Mouse (Mus musculus) heart, embryonic 11.5 days (tissue): ENCODE measurements at regions not wholly inside any gene's neighbourhood (a gene's known extent, or its start where the extent isn't known, plus 50 kb on each side); places are given as distances from the start of the nearest gene placed in this dataset.

Experiments
- ATAC-seq: fragments of 200-750 bp; cut with Nextera tagmentation; replicated peaks from 2 replicates; pipeline ENCODE4 v1.8.0; 2017; ENCODE audit warnings: moderate library complexity; ENCODE audit not compliant: insufficient number of reproducible peaks, low FRiP score, low TSS enrichment
- H3K27ac ChIP-seq: fragments of 300-500 bp; sonication (generic); 2 replicates; pipeline ENCODE4 v1.5.1; 2014; ENCODE audit warnings: mild to moderate bottlenecking, low read depth, low read length
- H3K27me3 ChIP-seq: fragments of 300-500 bp; sonication (generic); 2 replicates; pipeline ENCODE4 v1.6.1; 2014; ENCODE audit warnings: mild to moderate bottlenecking, low read length, mixed read lengths; ENCODE audit not compliant: control insufficient read depth, insufficient read depth
- H3K36me3 ChIP-seq: fragments of 300-500 bp; sonication (generic); 2 replicates; pipeline ENCODE4 v1.6.1; 2014; ENCODE audit warnings: mild to moderate bottlenecking, low read length, moderate library complexity, mixed read lengths; ENCODE audit not compliant: control insufficient read depth, insufficient read depth
- H3K4me1 ChIP-seq: fragments of 300-500 bp; sonication (generic); 2 replicates; pipeline ENCODE4 v1.6.1; 2014; ENCODE audit warnings: low read length; ENCODE audit not compliant: control insufficient read depth, insufficient read depth
- H3K4me2 ChIP-seq: fragments of 300-500 bp; sonication (generic); 2 replicates; pipeline ENCODE4 v1.6.1; 2014; ENCODE audit warnings: mild to moderate bottlenecking, moderate library complexity
- H3K4me3 ChIP-seq: fragments of 300-500 bp; sonication (generic); 2 replicates; pipeline ENCODE4 v1.5.1; 2014; ENCODE audit warnings: low read depth, low read length
- H3K9ac ChIP-seq: fragments of 300-500 bp; sonication (generic); 2 replicates; pipeline ENCODE4 v1.6.1; 2014; ENCODE audit warnings: mild to moderate bottlenecking, low read depth, low read length, moderate library complexity
- H3K9me3 ChIP-seq: fragments of 300-500 bp; sonication (generic); replicated peaks from 2 replicates; pipeline ENCODE4 v1.6.1; 2016; ENCODE audit warnings: low read length; ENCODE audit not compliant: control insufficient read depth
- WGBS: fragments of 180-500 bp; shearing (Covaris S2); extraction: QIAGEN DNeasy Blood & Tissue Kit; methylation state at CpG from one replicate; pipeline ENCODE4 v1.1.7; 2014; ENCODE audit not compliant: insufficient replicate concordance; 5-methylcytosine and 5-hydroxymethylcytosine counted together

DNA sequence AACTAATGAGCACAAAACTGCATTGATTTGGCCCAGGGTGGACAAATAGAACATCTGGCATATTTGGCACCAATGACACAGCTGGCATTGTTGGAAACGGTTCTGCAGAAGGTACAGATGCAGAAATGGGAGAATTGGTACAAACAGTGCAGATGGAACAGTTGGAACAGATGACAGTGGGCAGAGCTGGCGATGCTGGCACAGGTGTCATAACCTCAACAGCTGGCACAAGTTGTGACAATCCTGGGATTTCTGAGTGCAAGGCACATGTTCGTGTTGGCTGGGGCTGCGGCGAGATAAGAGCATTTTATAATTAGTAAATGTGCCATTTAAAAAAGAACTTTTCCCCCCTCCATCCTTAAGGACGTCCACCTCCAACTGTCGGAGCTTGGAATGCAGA is 77.8 kb upstream of the Zbtb18 start:
- no peak overlapping the region for H3K27ac ChIP-seq
- 76% methylated on average over 7 of the region's 7 CpGs for WGBS
- H3K4me1 ChIP-seq, result no peaks in the 10 kb centered on the region
- no peaks in the 10 kb centered on the region for H3K36me3 ChIP-seq
- no peak overlapping the region for H3K9ac ChIP-seq
- no peaks in the 10 kb centered on the region for H3K9me3 ChIP-seq
- ATAC-seq, result no peak
- no peaks in the 10 kb centered on the region for H3K27me3 ChIP-seq
- no peak overlapping the region for H3K4me3 ChIP-seq
- no peak overlapping the region for H3K4me2 ChIP-seq

DNA sequence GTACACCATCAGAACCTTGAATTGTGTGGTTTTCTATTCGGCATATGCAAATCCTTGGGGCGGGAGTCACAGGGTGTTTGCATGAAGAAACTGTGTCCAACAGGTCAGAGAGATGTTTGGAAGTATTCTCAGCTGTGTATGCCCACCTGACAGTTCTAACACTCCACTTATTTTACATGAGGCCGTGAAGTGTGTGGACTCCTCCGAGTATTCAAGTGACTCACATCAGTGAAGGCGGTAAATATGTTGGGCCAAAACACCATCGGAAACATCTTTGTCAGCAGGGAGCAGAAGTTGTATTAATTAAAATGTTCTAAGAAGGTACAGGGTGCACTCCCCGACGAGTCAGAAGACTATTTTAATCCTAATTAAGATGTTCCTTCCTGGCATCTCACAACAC is 79.8 kb upstream of the Zbtb18 start:
- WGBS, result 88% methylated on average over 8 of the region's 8 CpGs
- no peaks in the 10 kb centered on the region for H3K36me3 ChIP-seq
- H3K9me3 ChIP-seq, result no peaks in the 10 kb centered on the region
- no peak overlapping the region for H3K9ac ChIP-seq
- no peak for ATAC-seq
- no peak overlapping the region for H3K4me3 ChIP-seq
- H3K4me2 ChIP-seq, result no peak overlapping the region
- no peaks in the 10 kb centered on the region for H3K27me3 ChIP-seq
- no peak overlapping the region for H3K27ac ChIP-seq
- no peaks in the 10 kb centered on the region for H3K4me1 ChIP-seq

DNA sequence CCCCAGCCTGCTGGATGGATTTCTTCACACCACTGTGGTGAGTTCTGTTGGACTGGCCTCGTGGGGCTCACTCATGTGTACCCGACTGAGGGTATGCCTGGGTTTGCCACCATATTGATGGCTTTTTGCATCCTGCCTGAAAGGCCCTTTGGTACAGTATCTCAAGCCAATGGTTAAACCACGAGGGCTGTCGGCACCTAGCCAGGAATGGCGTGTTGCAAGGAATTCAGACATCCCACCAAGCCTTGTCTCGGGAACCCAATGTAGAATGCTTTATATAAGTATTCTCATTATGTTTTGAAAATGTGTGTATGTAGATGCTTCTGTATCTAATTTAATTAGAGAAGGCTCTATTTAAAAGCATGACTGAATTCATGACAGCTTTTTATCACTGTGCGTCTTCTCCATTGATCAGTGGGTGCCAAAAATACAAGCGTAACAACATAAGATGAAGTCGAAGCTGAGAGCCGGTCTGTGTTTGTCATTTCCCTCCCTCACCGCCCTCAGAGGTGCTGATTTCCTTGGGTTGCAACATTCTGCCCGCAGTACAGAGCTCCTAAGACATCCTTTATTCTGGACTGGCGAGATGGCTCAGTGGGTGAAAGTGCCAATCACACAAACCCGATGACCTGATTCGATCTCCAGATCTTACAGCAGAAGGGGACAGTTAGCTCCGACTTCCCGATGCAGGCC is 90.5 kb upstream of the Akt3 start:
- ATAC-seq, result no peak
- no peaks in the 10 kb centered on the region for H3K36me3 ChIP-seq
- 85% methylated on average over 17 of the region's 17 CpGs for WGBS

DNA sequence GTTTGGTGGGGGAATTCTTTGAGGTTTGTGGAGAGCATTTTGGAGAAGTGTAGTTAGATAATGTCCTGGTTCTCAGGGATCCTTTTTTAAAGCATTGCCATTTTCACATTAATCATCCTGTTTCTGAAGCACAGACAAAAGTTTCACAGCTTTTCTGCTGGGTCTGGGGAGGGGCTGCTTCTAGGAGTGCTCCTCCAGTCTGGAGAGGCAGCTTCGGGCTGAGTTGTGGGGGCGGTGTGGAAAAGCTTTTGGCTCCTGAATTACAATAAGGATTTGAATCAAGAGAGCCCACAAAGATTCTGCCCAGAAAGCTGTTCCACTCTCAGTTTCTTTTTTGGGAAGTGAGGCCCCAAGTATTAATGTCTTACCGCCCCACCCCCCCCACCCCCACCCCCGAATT is 89.2 kb upstream of the Akt3 start:
- no peaks in the 10 kb centered on the region for H3K9me3 ChIP-seq
- H3K27ac ChIP-seq, result no peak overlapping the region
- no peak overlapping the region for H3K4me3 ChIP-seq
- H3K36me3 ChIP-seq, result no peaks in the 10 kb centered on the region
- H3K9ac ChIP-seq, result no peak overlapping the region
- 43% methylated on average over 4 of the region's 4 CpGs for WGBS
- no peak for ATAC-seq
- H3K4me1 ChIP-seq, result no peaks in the 10 kb centered on the region
- H3K27me3 ChIP-seq, result no peaks in the 10 kb centered on the region
- H3K4me2 ChIP-seq, result no peak overlapping the region

More for the DNA sequence above, 90.5 kb upstream of the Akt3 start:
- H3K4me1 ChIP-seq, result no peaks in the 10 kb centered on the region
- no peak overlapping the region for H3K4me3 ChIP-seq
- no peaks in the 10 kb centered on the region for H3K9me3 ChIP-seq
- no peak overlapping the region for H3K9ac ChIP-seq
- H3K4me2 ChIP-seq, result no peak overlapping the region
- H3K27ac ChIP-seq, result no peak overlapping the region
- no peaks in the 10 kb centered on the region for H3K27me3 ChIP-seq

DNA sequence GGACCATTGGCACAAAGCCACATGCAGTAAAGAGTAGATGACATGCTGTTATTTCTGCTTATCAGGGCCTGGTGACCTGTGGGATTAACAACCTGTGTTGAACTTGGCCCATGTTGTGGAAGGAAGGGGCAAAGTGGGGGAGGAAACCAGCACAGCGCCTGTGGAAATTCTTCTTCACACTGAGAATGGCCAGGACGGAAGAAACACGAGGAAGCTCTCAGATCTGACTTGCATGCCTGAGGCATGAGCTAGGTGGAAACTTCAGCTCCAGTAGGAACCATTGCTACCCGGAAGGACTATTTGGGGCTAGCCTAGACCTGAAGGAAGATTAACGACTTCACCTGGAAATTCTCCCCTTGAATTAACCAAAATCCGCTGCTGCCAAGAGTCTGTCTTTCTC is 88.5 kb upstream of the Akt3 start:
- no peak overlapping the region for H3K9ac ChIP-seq
- H3K27me3 ChIP-seq, result no peaks in the 10 kb centered on the region
- 41% methylated on average over 6 of the region's 6 CpGs for WGBS
- ATAC-seq, result peak; percentile 39; the same call in 1 of the 2 replicates
- no peaks in the 10 kb centered on the region for H3K9me3 ChIP-seq
- H3K4me1 ChIP-seq, result no peaks in the 10 kb centered on the region
- no peak overlapping the region for H3K4me3 ChIP-seq
- no peak overlapping the region for H3K27ac ChIP-seq
- H3K4me2 ChIP-seq, result no peak overlapping the region
- no peaks in the 10 kb centered on the region for H3K36me3 ChIP-seq

DNA sequence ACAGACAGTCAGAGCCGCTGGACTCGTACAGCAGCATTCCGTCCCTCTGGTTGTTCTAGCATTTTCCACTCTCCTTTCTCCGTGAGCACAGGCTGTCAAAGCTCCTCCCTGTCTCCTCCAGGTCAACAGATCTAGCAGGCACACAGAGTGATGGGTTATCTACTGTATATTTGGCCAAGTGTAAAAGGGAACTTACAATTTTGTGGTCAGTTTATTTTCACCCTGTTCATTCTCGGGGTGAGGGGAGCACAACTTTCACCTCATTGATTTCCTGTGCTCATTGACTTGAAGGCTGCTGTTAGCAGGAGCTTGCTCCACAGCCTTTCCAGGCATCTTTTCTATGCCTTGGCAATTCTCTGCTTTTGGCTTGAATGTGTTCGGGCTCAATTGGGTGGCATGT is 87.5 kb upstream of the Akt3 start:
- Histone ChIP-seq H3K4me1 (no peaks in the 10 kb centered on the region), H3K27ac (no peak overlapping the region), H3K9ac (no peak overlapping the region), H3K4me2 (no peak overlapping the region), H3K27me3 (no peaks in the 10 kb centered on the region), H3K9me3 (no peaks in the 10 kb centered on the region), H3K4me3 (no peak overlapping the region), H3K36me3 (no peaks in the 10 kb centered on the region)
- no peak for ATAC-seq
- WGBS, result 72% methylated on average over 6 of the region's 6 CpGs

DNA sequence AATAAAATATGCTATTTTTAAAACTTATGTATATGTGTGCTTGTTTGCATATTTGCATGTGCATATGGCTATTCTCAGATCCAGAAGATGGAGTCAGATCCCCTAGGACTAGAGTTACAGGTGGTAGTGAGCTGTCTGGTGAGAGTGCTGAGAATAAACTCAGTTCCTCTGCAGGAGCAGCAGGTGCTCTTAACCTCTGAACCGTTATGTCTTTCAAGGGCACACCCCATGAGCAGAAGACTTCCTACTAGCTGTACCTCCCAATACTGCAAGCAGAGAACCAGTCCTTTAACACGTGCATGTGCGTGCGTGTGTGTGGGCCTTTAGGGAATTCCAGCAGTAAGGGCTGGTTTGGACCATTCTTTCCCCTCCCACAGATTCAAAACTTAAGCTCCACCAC is 85.9 kb upstream of the Akt3 start:
- Histone ChIP-seq H3K27ac (no peak overlapping the region), H3K27me3 (no peaks in the 10 kb centered on the region), H3K4me2 (no peak overlapping the region), H3K9me3 (no peaks in the 10 kb centered on the region), H3K4me1 (no peaks in the 10 kb centered on the region), H3K4me3 (no peak overlapping the region), H3K36me3 (no peaks in the 10 kb centered on the region), H3K9ac (no peak overlapping the region)
- ATAC-seq, result no peak
- 83% methylated on average over 4 of the region's 4 CpGs for WGBS

DNA sequence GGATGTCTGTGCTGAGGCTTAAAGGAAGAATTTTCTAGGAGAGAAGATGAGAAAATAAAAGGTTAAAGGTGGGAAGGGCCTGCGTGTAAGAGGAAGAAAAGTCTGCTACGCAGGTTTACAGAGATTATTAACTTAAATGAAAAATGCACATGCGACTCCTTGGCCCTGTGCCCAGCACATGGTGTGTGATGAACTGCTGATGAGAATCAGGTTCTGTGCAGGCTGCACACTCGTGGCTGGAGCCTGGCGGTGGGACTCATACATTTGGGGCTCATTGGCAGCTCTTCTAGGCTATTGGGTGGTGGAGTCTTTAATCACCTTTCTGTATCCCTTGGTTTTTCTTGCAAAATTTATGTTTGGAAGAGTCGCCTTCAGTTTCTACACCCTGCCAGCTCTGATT is 85.1 kb upstream of the Akt3 start:
- 62% methylated on average over 6 of the region's 6 CpGs for WGBS
- no peak for ATAC-seq

DNA sequence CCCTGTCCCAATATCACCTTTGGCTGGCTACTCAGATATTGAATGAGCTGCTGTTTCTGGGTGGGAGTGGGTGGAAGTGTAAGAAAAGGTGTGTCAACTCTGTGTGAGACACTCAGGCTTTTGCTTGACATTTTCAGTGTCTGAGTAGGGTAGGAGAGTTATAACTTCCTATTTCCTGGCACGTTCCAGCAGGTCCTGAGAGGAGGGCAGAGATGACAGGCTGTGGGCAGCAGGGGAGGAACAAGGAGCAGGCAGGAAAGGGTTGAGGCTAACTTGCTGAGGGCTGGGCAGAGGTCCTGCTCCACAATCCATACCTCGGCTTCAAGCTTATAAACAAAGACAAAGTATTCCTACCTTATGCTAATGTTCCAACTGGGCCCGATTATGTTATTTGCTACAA is 82.2 kb upstream of the Akt3 start:
- no peak overlapping the region for H3K27ac ChIP-seq
- H3K36me3 ChIP-seq, result no peaks in the 10 kb centered on the region
- 65% methylated on average over 3 of the region's 3 CpGs for WGBS
- H3K9me3 ChIP-seq, result no peaks in the 10 kb centered on the region
- no peak for ATAC-seq
- H3K9ac ChIP-seq, result no peak overlapping the region
- H3K4me3 ChIP-seq, result no peak overlapping the region
- H3K4me2 ChIP-seq, result no peak overlapping the region
- no peaks in the 10 kb centered on the region for H3K4me1 ChIP-seq
- H3K27me3 ChIP-seq, result no peaks in the 10 kb centered on the region

More for the DNA sequence above, 85.1 kb upstream of the Akt3 start:
- H3K27me3 ChIP-seq, result no peaks in the 10 kb centered on the region
- no peak overlapping the region for H3K9ac ChIP-seq
- H3K36me3 ChIP-seq, result no peaks in the 10 kb centered on the region
- H3K4me3 ChIP-seq, result no peak overlapping the region
- H3K4me2 ChIP-seq, result no peak overlapping the region
- H3K9me3 ChIP-seq, result no peaks in the 10 kb centered on the region
- H3K4me1 ChIP-seq, result no peaks in the 10 kb centered on the region
- H3K27ac ChIP-seq, result no peak overlapping the region
